8 mouse cellular contexts compared by ENCODE assay signal in the genomic region with DNA sequence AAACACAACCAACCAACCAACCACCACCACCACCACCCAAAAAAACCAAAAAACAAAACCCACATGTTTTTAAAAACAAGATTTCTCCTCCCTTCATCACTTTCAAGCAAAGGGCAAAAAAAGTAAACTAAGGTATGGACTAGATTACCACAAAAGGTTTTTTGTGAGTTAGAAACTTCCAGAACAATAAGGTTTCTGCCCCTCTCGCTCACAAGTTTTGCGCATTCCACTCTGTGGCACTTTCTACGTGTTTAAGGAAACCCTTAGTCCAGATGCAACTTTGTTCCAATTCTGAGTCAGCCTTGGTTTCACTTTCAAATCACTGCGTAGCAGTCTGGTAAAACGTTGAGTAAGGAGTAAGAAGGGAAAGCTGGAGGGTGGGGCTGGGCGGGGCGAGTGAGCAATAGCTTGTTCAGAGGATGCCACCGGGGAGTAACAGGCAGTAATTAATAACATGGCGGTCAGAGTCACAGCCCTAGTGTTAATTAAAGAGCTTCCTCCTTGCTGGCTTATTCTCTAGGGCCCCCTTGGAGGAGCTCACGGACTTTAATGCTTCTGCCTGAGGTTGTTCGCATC. TPM values are rescaled to one million over a fixed set of nuclear protein-coding genes. Genes with fewer than 3 reads are reported as not detected.
DNase-seq lines count a peak whose midpoint lies in the region; ATAC-seq and TF ChIP-seq lines count a peak whose summit lies in the region.

No protein-coding gene starts in this region.

- 75% methylated on average over 11 of the region's 11 CpGs for WGBS in forebrain, embryonic 11.5 days
- 64% methylated on average over 11 of the region's 11 CpGs for WGBS in forebrain, embryonic 14.5 days

- no peak for TF ChIP-seq POLR2A in bone marrow macrophage, adult 2 months (IDR thresholded peaks at IDR 0.05; ENCODE audit: borderline replicate concordance, low read depth, low read length)

- no peaks in the 10 kb centered on the region for H3K9me3 ChIP-seq in forebrain, embryonic 11.5 days (ENCODE audit: control insufficient read depth, low read length)
- no peaks in the 10 kb centered on the region for H3K9me3 ChIP-seq in forebrain, embryonic 14.5 days (replicated peaks; ENCODE audit: control insufficient read depth, low read length)

- H3K27ac ChIP-seq in forebrain, embryonic 11.5 days (ENCODE audit: low read depth, low read length), result no peak overlapping the region
- no peak overlapping the region for H3K27ac ChIP-seq in forebrain, embryonic 14.5 days (ENCODE audit: low read depth, low read length)
- H3K27ac ChIP-seq in bone marrow macrophage, adult 2 months (ENCODE audit: insufficient read depth, low read depth, low read length), result peak overlapping the region; percentile 82

- peak; percentile 37 for DNase-seq in forebrain, embryonic 11.5 days (ENCODE audit: low spot score)
- no peak for DNase-seq in forebrain, embryonic 14.5 days (ENCODE audit: low spot score)
- peak; percentile 91 for DNase-seq in 416B (ENCODE audit: low read depth)
- DNase-seq in kidney, adult 18-20 months, result peak; percentile 39
- no peak for DNase-seq in left cerebral cortex, adult 8-10 months (ENCODE audit: low spot score in 2 of 2)
- no peak for DNase-seq in embryo, embryonic 9.5 days (ENCODE audit: extremely low spot score)

- H3K36me3 ChIP-seq in forebrain, embryonic 11.5 days (ENCODE audit: control insufficient read depth, insufficient read depth, low read length), result no peaks in the 10 kb centered on the region
- H3K36me3 ChIP-seq in forebrain, embryonic 14.5 days (ENCODE audit: control insufficient read depth, insufficient read depth, low read length), result no peaks in the 10 kb centered on the region

- ATAC-seq in forebrain, embryonic 11.5 days (replicated peaks; ENCODE audit: low FRiP score), result no peak
- no peak for ATAC-seq in forebrain, embryonic 14.5 days
- ATAC-seq in megakaryocyte progenitor cell, adult 5-6 weeks (replicated peaks; ENCODE audit: poor library complexity), result peak; percentile 73

- H3K9ac ChIP-seq in forebrain, embryonic 11.5 days (ENCODE audit: low read length), result no peak overlapping the region
- no peak overlapping the region for H3K9ac ChIP-seq in forebrain, embryonic 14.5 days (ENCODE audit: low read length)

- no peak overlapping the region for H3K4me2 ChIP-seq in forebrain, embryonic 11.5 days (ENCODE audit: low read depth, low read length, severe bottlenecking)
- H3K4me2 ChIP-seq in forebrain, embryonic 14.5 days (ENCODE audit: low read length), result no peak overlapping the region

- no peak for TF ChIP-seq CTCF in bone marrow macrophage, adult 2 months (IDR thresholded peaks at IDR 0.05; ENCODE audit: low read depth, low read length)

- no peak overlapping the region for H3K4me3 ChIP-seq in forebrain, embryonic 11.5 days (ENCODE audit: low read depth, low read length)
- H3K4me3 ChIP-seq in forebrain, embryonic 14.5 days (ENCODE audit: low read depth, low read length), result no peak overlapping the region
- peak overlapping the region; percentile 36 for H3K4me3 ChIP-seq in bone marrow macrophage, adult 2 months (ENCODE audit: insufficient read depth, low read length)

- no peaks in the 10 kb centered on the region for H3K4me1 ChIP-seq in forebrain, embryonic 11.5 days (replicated peaks; ENCODE audit: control insufficient read depth, insufficient read depth, low read length)
- H3K4me1 ChIP-seq in forebrain, embryonic 14.5 days (ENCODE audit: control insufficient read depth, insufficient read depth, low read length), result no peaks in the 10 kb centered on the region
- peaks cover 48% of the 10 kb centered on the region for H3K4me1 ChIP-seq in bone marrow macrophage, adult 2 months (ENCODE audit: control insufficient read depth, insufficient read depth, low read length)

- no peaks in the 10 kb centered on the region for H3K27me3 ChIP-seq in forebrain, embryonic 11.5 days (ENCODE audit: control insufficient read depth, insufficient read depth, low read length)
- H3K27me3 ChIP-seq in forebrain, embryonic 14.5 days (replicated peaks; ENCODE audit: control insufficient read depth, insufficient read depth, low read length), result no peaks in the 10 kb centered on the region

RNA-seq across cellular contexts. Expression of a gene that starts 34.0 kb away (rescaled TPM):
- polyA plus RNA-seq in forebrain, embryonic 11.5 days (2014; fragmentation: Nextera tagmentation; extraction: Ambion mirVana), result 20.0 and 22.4 TPM in 2 replicates
- 14.5 and 25.7 TPM in 2 replicates for polyA plus RNA-seq in forebrain, embryonic 14.5 days (2014; fragmentation: Nextera tagmentation; extraction: Ambion mirVana)
- polyA plus RNA-seq in bone marrow macrophage, adult 2 months (2012; ENCODE audit: insufficient read depth, insufficient read length, missing spikeins), result 43.2 and 49.6 TPM in 2 replicates
- total RNA-seq in megakaryocyte progenitor cell, adult 5-6 weeks (2015), result 46.1 and 59.4 TPM in 2 replicates
- 36.5 and 48.0 TPM in 2 replicates for total RNA-seq in megakaryocyte progenitor cell, adult 5-6 weeks (2017)
- total RNA-seq in left cerebral cortex, adult 8-10 months (2022), result 10 to 100 TPM; 61.6 to 80.7 (median 69.0) TPM

Comparison
In these comparisons a context has a peak if more than half of its experiments do, and no peak if none do; other contexts are left out.
1. DNase-seq: peak in forebrain, embryonic 11.5 days (single experiment), 416B (single experiment) and kidney, adult 18-20 months (single experiment); none in forebrain, embryonic 14.5 days (single experiment), left cerebral cortex, adult 8-10 months (0 of 2) and embryo, embryonic 9.5 days (single experiment).